Mouse (Mus musculus): ENCODE results near the gene Reln.

Gene Reln

GRCm38 (mm10) chr5:22223940-22224339, 120.6 kb downstream of the Reln start:
- no peak for DNase-seq (ENCODE audit: low spot score)

- DNase-seq (ENCODE audit: low spot score), result no peak
Observed at GRCm38 (mm10) chr5:22208311-22209021, 136.0 kb downstream of the Reln start.

GRCm38 (mm10) chr5:22197926-22198325, 146.6 kb downstream of the Reln start:
- DNase-seq (ENCODE audit: low spot score), result no peak

- DNase-seq (ENCODE audit: low spot score), result no peak
Observed at GRCm38 (mm10) chr5:22196891-22197290, 147.6 kb downstream of the Reln start.

- DNase-seq (ENCODE audit: low spot score), result no peak
Observed at GRCm38 (mm10) chr5:22196476-22196875, 148.0 kb downstream of the Reln start.

- DNase-seq (ENCODE audit: low spot score), result no peak
Observed at GRCm38 (mm10) chr5:22195352-22195941, 149.1 kb downstream of the Reln start.

- DNase-seq (ENCODE audit: low spot score), result no peak
Observed at GRCm38 (mm10) chr5:22191784-22192183, 152.7 kb downstream of the Reln start.

GRCm38 (mm10) chr5:22190333-22190732, 154.2 kb downstream of the Reln start:
- no peak for DNase-seq (ENCODE audit: low spot score)

GRCm38 (mm10) chr5:22187599-22187998, 156.9 kb downstream of the Reln start:
- no peak for DNase-seq (ENCODE audit: low spot score)

- DNase-seq (ENCODE audit: low spot score), result no peak
Observed at GRCm38 (mm10) chr5:22176480-22176879, 168.0 kb downstream of the Reln start.

GRCm38 (mm10) chr5:22171336-22171735, 173.2 kb downstream of the Reln start:
- DNase-seq (ENCODE audit: low spot score), result no peak

GRCm38 (mm10) chr5:22164060-22164934, 180.2 kb downstream of the Reln start:
- peak; percentile 13 for DNase-seq (ENCODE audit: low spot score)

- DNase-seq (ENCODE audit: low spot score), result peak; percentile 12
Observed at GRCm38 (mm10) chr5:22160935-22161334, 183.6 kb downstream of the Reln start.

- DNase-seq (ENCODE audit: low spot score), result no peak
Observed at GRCm38 (mm10) chr5:22158754-22159153, 185.7 kb downstream of the Reln start.

GRCm38 (mm10) chr5:22153601-22154000, 190.9 kb downstream of the Reln start:
- no peak for DNase-seq (ENCODE audit: low spot score)

- no peak for DNase-seq (ENCODE audit: low spot score)
Observed at GRCm38 (mm10) chr5:22141821-22142220, 202.7 kb downstream of the Reln start.

- DNase-seq (ENCODE audit: low spot score), result no peak
Observed at GRCm38 (mm10) chr5:22139015-22139414, 205.5 kb downstream of the Reln start.

- no peak for DNase-seq (ENCODE audit: low spot score)
Observed at GRCm38 (mm10) chr5:22134402-22134801, 210.1 kb downstream of the Reln start.

GRCm38 (mm10) chr5:22131730-22132522, 212.6 kb downstream of the Reln start:
- DNase-seq (ENCODE audit: low spot score), result no peak

GRCm38 (mm10) chr5:22127583-22127982, 216.9 kb downstream of the Reln start:
- DNase-seq (ENCODE audit: low spot score), result no peak

- DNase-seq (ENCODE audit: low spot score), result no peak
Observed at GRCm38 (mm10) chr5:22119296-22119695, 225.2 kb downstream of the Reln start.

GRCm38 (mm10) chr5:22118456-22118855, 226.0 kb downstream of the Reln start:
- DNase-seq (ENCODE audit: low spot score), result no peak

Measured in yolk sac, embryonic 10.5 days (tissue).